Comparison of ENCODE assay signal across 22 mouse cellular contexts in the genomic region with DNA sequence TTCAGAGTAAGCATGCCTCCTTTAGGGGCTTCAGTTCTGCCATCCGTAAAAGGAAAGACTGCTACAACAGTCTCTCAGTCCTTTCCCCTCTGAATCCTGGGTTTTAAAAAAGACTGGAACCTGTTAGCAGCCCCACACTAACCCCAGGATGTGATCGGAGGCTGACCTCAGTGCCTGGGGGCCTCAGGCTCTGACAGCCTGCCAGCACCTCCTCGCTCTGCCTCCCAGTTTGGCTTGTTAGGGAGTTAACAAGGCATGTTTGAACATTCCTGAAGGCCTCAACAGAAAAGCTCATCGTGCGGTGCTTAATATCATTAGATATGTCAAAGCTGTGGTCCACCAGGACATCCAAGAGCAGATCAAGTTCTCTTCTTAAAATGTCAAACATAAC. TPM values are rescaled to one million over a fixed set of nuclear protein-coding genes. Genes with fewer than 3 reads are reported as not detected.
DNase-seq lines count a peak whose midpoint lies in the region; ATAC-seq and TF ChIP-seq lines count a peak whose summit lies in the region.
"Had no signal": no experiment of that assay in that cellular context is flagged by ENCODE, and none has a peak within 500 bp of the region (broad histone marks: within the 10 kb centered on the region; RNA-seq: fewer than 3 reads in every experiment).

No protein-coding gene starts in this region.

- DNase-seq in intestine, embryonic 14.5 days (ENCODE audit: low spot score), result peak; percentile 33
- DNase-seq in midbrain, embryonic 11.5 days (ENCODE audit: low spot score, missing footprints), result peak; percentile 47
- peak; percentile 53 for DNase-seq in limb, embryonic 14.5 days (ENCODE audit: low spot score)
- DNase-seq in frontal cortex, postnatal 10 days (ENCODE audit: low spot score in 2 of 2), result no peak
- no peak for DNase-seq in neural tube, embryonic 10.5 days (ENCODE audit: extremely low spot score, low spot score)
- DNase-seq: adrenal gland, adult 8-10 months; cerebellum, postnatal 10 days; kidney, adult 18-20 months; liver, postnatal 0 days; lung, postnatal 10 days; midbrain, embryonic 14.5 days; right cerebral cortex, postnatal 25 days; thymus, adult 2 months had no signal

- no peaks in the 10 kb centered on the region for H3K36me3 ChIP-seq in intestine, embryonic 14.5 days (ENCODE audit: control insufficient read depth, insufficient read depth, low read length)
- no peaks in the 10 kb centered on the region for H3K36me3 ChIP-seq in intestine, embryonic 16.5 days (ENCODE audit: control insufficient read depth, insufficient read depth, low read length)
- H3K36me3 ChIP-seq in midbrain, embryonic 11.5 days (ENCODE audit: control insufficient read depth, insufficient read depth, low read length), result no peaks in the 10 kb centered on the region
- no peaks in the 10 kb centered on the region for H3K36me3 ChIP-seq in midbrain, embryonic 15.5 days (replicated peaks)
- no peaks in the 10 kb centered on the region for H3K36me3 ChIP-seq in limb, embryonic 14.5 days (ENCODE audit: control insufficient read depth, insufficient read depth, low read length)

- no peak for TF ChIP-seq CTCF in embryonic fibroblast, embryonic 13.5 days (IDR thresholded peaks at IDR 0.05; ENCODE audit: borderline replicate concordance, insufficient read depth, low read length)

- H3K4me2 ChIP-seq in intestine, embryonic 14.5 days (ENCODE audit: low read length), result no peak overlapping the region
- no peak overlapping the region for H3K4me2 ChIP-seq in intestine, embryonic 16.5 days (ENCODE audit: low read depth, low read length)
- H3K4me2 ChIP-seq in midbrain, embryonic 11.5 days, result no peak overlapping the region
- no peak overlapping the region for H3K4me2 ChIP-seq in midbrain, embryonic 15.5 days
- no peak overlapping the region for H3K4me2 ChIP-seq in limb, embryonic 14.5 days (replicated peaks; ENCODE audit: low read depth, low read length, severe bottlenecking)
- H3K4me2 ChIP-seq: forebrain, embryonic 13.5 days had no signal

- no peaks in the 10 kb centered on the region for H3K27me3 ChIP-seq in intestine, embryonic 14.5 days (replicated peaks; ENCODE audit: control insufficient read depth, insufficient read depth, low read length)
- no peaks in the 10 kb centered on the region for H3K27me3 ChIP-seq in intestine, embryonic 16.5 days (replicated peaks; ENCODE audit: control insufficient read depth, insufficient read depth, low read length)
- no peaks in the 10 kb centered on the region for H3K27me3 ChIP-seq in midbrain, embryonic 11.5 days (ENCODE audit: control insufficient read depth, insufficient read depth, low read length)
- H3K27me3 ChIP-seq in midbrain, embryonic 15.5 days (replicated peaks), result no peaks in the 10 kb centered on the region
- no peaks in the 10 kb centered on the region for H3K27me3 ChIP-seq in limb, embryonic 14.5 days (ENCODE audit: control insufficient read depth, insufficient read depth, low read length)
- H3K27me3 ChIP-seq: forebrain, embryonic 13.5 days had no signal

- no peaks in the 10 kb centered on the region for H3K4me1 ChIP-seq in intestine, embryonic 14.5 days (replicated peaks; ENCODE audit: control insufficient read depth, insufficient read depth, low read length)
- 0 out of 2 replicates have a peak, but pooled peaks cover 3% of the 10 kb centered on the region for H3K4me1 ChIP-seq in intestine, embryonic 16.5 days (ENCODE audit: control insufficient read depth, insufficient read depth, low read length)
- no peaks in the 10 kb centered on the region for H3K4me1 ChIP-seq in midbrain, embryonic 11.5 days (ENCODE audit: control insufficient read depth, insufficient read depth, low read length)
- no peaks in the 10 kb centered on the region for H3K4me1 ChIP-seq in midbrain, embryonic 15.5 days
- H3K4me1 ChIP-seq in embryonic fibroblast, embryonic 13.5 days (ENCODE audit: control insufficient read depth, insufficient read depth, low read length), result peaks cover 8% of the 10 kb centered on the region
- H3K4me1 ChIP-seq in limb, embryonic 14.5 days (ENCODE audit: control insufficient read depth, insufficient read depth, low read length), result peaks cover 16% of the 10 kb centered on the region
- H3K4me1 ChIP-seq: forebrain, embryonic 13.5 days had no signal

- no peak for ATAC-seq in intestine, embryonic 14.5 days (replicated peaks; ENCODE audit: low FRiP score, low TSS enrichment, low read depth)
- ATAC-seq in intestine, embryonic 16.5 days, result no peak
- no peak for ATAC-seq in midbrain, embryonic 11.5 days (ENCODE audit: low FRiP score)
- no peak for ATAC-seq in midbrain, embryonic 15.5 days (replicated peaks)
- ATAC-seq in limb, embryonic 14.5 days (ENCODE audit: low FRiP score, low read depth), result no peak
- ATAC-seq: forebrain, embryonic 13.5 days; hindbrain, embryonic 16.5 days; liver, postnatal 0 days had no signal

- H3K27ac ChIP-seq in intestine, embryonic 14.5 days (ENCODE audit: low read depth), result no peak overlapping the region
- no peak overlapping the region for H3K27ac ChIP-seq in intestine, embryonic 16.5 days (ENCODE audit: low read length)
- no peak overlapping the region for H3K27ac ChIP-seq in midbrain, embryonic 11.5 days (ENCODE audit: low read depth, low read length)
- no peak overlapping the region for H3K27ac ChIP-seq in midbrain, embryonic 15.5 days
- peak overlapping the region; percentile 90 for H3K27ac ChIP-seq in embryonic fibroblast, embryonic 13.5 days (ENCODE audit: insufficient read depth, low read length)
- peak overlapping the region; percentile 68 for H3K27ac ChIP-seq in limb, embryonic 14.5 days (replicated peaks; ENCODE audit: low read depth, low read length)
- H3K27ac ChIP-seq: forebrain, embryonic 13.5 days had no signal

- H3K9ac ChIP-seq in intestine, embryonic 14.5 days (ENCODE audit: low read length), result no peak overlapping the region
- no peak overlapping the region for H3K9ac ChIP-seq in intestine, embryonic 16.5 days (ENCODE audit: low read depth, low read length)
- no peak overlapping the region for H3K9ac ChIP-seq in midbrain, embryonic 11.5 days (ENCODE audit: low read length)
- H3K9ac ChIP-seq in midbrain, embryonic 15.5 days, result no peak overlapping the region
- no peak overlapping the region for H3K9ac ChIP-seq in limb, embryonic 14.5 days (ENCODE audit: low read depth, low read length, severe bottlenecking)
- H3K9ac ChIP-seq: forebrain, embryonic 13.5 days; liver, postnatal 0 days had no signal

- H3K9me3 ChIP-seq in intestine, embryonic 14.5 days (ENCODE audit: control insufficient read depth, low read length), result no peaks in the 10 kb centered on the region
- H3K9me3 ChIP-seq in intestine, embryonic 16.5 days (ENCODE audit: control insufficient read depth, low read length), result no peaks in the 10 kb centered on the region
- no peaks in the 10 kb centered on the region for H3K9me3 ChIP-seq in midbrain, embryonic 11.5 days (ENCODE audit: control insufficient read depth, low read length)
- H3K9me3 ChIP-seq in midbrain, embryonic 15.5 days, result no peaks in the 10 kb centered on the region
- H3K9me3 ChIP-seq in limb, embryonic 14.5 days (ENCODE audit: control insufficient read depth, low read length), result peaks cover 4% of the 10 kb centered on the region; the same call in 1 of the 2 replicates
- H3K9me3 ChIP-seq: forebrain, embryonic 13.5 days had no signal

- no peak for TF ChIP-seq POLR2A in embryonic fibroblast, embryonic 13.5 days (IDR thresholded peaks at IDR 0.05; ENCODE audit: low read depth, low read length)
- no peak for TF ChIP-seq POLR2A in limb, embryonic 14.5 days (IDR thresholded peaks at IDR 0.05; ENCODE audit: borderline replicate concordance, extremely low read depth, insufficient read depth, insufficient read length)

- WGBS in intestine, embryonic 14.5 days, result 52% methylated on average over 5 of the region's 5 CpGs
- WGBS in intestine, embryonic 16.5 days, result 59% methylated on average over 5 of the region's 5 CpGs
- WGBS in midbrain, embryonic 11.5 days, result 72% methylated on average over 5 of the region's 5 CpGs
- WGBS in midbrain, embryonic 15.5 days, result 66% methylated on average over 5 of the region's 5 CpGs
- WGBS in limb, embryonic 14.5 days, result 19% methylated on average over 5 of the region's 5 CpGs

- H3K4me3 ChIP-seq in intestine, embryonic 14.5 days (ENCODE audit: low read depth, low read length), result no peak overlapping the region
- no peak overlapping the region for H3K4me3 ChIP-seq in intestine, embryonic 16.5 days (ENCODE audit: low read length)
- H3K4me3 ChIP-seq in midbrain, embryonic 11.5 days (ENCODE audit: low read depth, low read length), result no peak overlapping the region
- H3K4me3 ChIP-seq in midbrain, embryonic 15.5 days, result no peak overlapping the region
- no peak overlapping the region for H3K4me3 ChIP-seq in embryonic fibroblast, embryonic 13.5 days (ENCODE audit: insufficient read depth, low read length)
- H3K4me3 ChIP-seq in limb, embryonic 14.5 days (replicated peaks; ENCODE audit: low read length), result no peak overlapping the region
- H3K4me3 ChIP-seq: erythroblast, embryonic 14.5 days; forebrain, embryonic 13.5 days had no signal

RNA-seq across cellular contexts. Expression of a gene that starts 24.0 kb away (rescaled TPM):
- not detected in 2 replicates for polyA plus RNA-seq in intestine, embryonic 14.5 days (2014; fragmentation: Nextera tagmentation; extraction: Ambion mirVana)
- polyA plus RNA-seq in intestine, embryonic 16.5 days (2015; fragmentation: Nextera tagmentation; extraction: Ambion mirVana), result 0.07 TPM in 1 of 2 replicates, not detected in the other
- not detected in 2 replicates for polyA plus RNA-seq in midbrain, embryonic 11.5 days (2014; fragmentation: Nextera tagmentation; extraction: Ambion mirVana)
- not detected in 2 replicates for polyA plus RNA-seq in midbrain, embryonic 15.5 days (2015; fragmentation: Nextera tagmentation; extraction: Ambion mirVana)
- not detected in 2 replicates for polyA plus RNA-seq in embryonic fibroblast, embryonic 13.5 days (2011; ENCODE audit: insufficient read length, low read depth, missing spikeins)
- 0.08 and 0.14 TPM in 2 replicates for polyA plus RNA-seq in limb, embryonic 14.5 days (2012; rRNA removed)
- not detected in 2 replicates for polyA plus RNA-seq in limb, embryonic 14.5 days (2014; fragmentation: Nextera tagmentation; extraction: Ambion mirVana)
- polyA plus RNA-seq: erythroblast, embryonic 14.5 days; forebrain, embryonic 13.5 days; hindbrain, embryonic 16.5 days; liver, adult 2 months; liver, postnatal 0 days; midbrain, embryonic 14.5 days; spleen, adult 2 months; stomach, embryonic 14.5 days had no signal

RNA-seq across cellular contexts. Expression of a gene that starts 41.4 kb away (rescaled TPM):
- 81.0 and 83.1 TPM in 2 replicates for polyA plus RNA-seq in intestine, embryonic 14.5 days (2014; fragmentation: Nextera tagmentation; extraction: Ambion mirVana)
- polyA plus RNA-seq in intestine, embryonic 16.5 days (2015; fragmentation: Nextera tagmentation; extraction: Ambion mirVana), result 78.3 and 81.4 TPM in 2 replicates
- 129 and 136 TPM in 2 replicates for polyA plus RNA-seq in midbrain, embryonic 11.5 days (2014; fragmentation: Nextera tagmentation; extraction: Ambion mirVana)
- polyA plus RNA-seq in midbrain, embryonic 15.5 days (2015; fragmentation: Nextera tagmentation; extraction: Ambion mirVana), result 100 and 115 TPM in 2 replicates
- 148 and 161 TPM in 2 replicates for polyA plus RNA-seq in embryonic fibroblast, embryonic 13.5 days (2011; ENCODE audit: insufficient read length, low read depth, missing spikeins)
- polyA plus RNA-seq in limb, embryonic 14.5 days (2012; rRNA removed), result 107 and 112 TPM in 2 replicates
- polyA plus RNA-seq in limb, embryonic 14.5 days (2014; fragmentation: Nextera tagmentation; extraction: Ambion mirVana), result 96.1 and 106 TPM in 2 replicates

Comparison
In these comparisons a context has a peak if more than half of its experiments do, and no peak if none do; other contexts are left out.
1. DNase-seq: peak in intestine, embryonic 14.5 days (single experiment), midbrain, embryonic 11.5 days (single experiment) and limb, embryonic 14.5 days (single experiment); none in frontal cortex, postnatal 10 days (0 of 2) and neural tube, embryonic 10.5 days (single experiment).
2. H3K27ac ChIP-seq: peak in embryonic fibroblast, embryonic 13.5 days (single experiment) and limb, embryonic 14.5 days (single experiment); none in intestine, embryonic 14.5 days (single experiment), intestine, embryonic 16.5 days (single experiment), midbrain, embryonic 11.5 days (single experiment) and midbrain, embryonic 15.5 days (single experiment).